Mouse (Mus musculus) monocyte, adult 2 months (primary cell): ENCODE results near the gene Coa7.

Experiments
- DNase-seq, 2 experiments: peaks; one replicate each; pipeline ENCODE4 v3.0.0; 2022; ENCODE audit warnings: low spot score in 2 of 2, low read depth in 1 of 2

Coa7 gene

GRCm38 (mm10) chr4:108327730-108328484, at the start of gene Coa7:
Gene Coa7, plus strand, starts transcription at chr4:108328140.
- DNase-seq, result peak; percentile 84 to 97

GRCm38 (mm10) chr4:108300266-108300665, 27.7 kb upstream of the Coa7 start:
- DNase-seq, result no peak

- DNase-seq, result peak; percentile 34 to 73
Observed at GRCm38 (mm10) chr4:108300670-108301373, 27.1 kb upstream of the Coa7 start, which contains the start of gene Zyg11b. Gene Zyg11b, minus strand, starts transcription at chr4:108301096.

- DNase-seq, result no peak
Observed at GRCm38 (mm10) chr4:108302296-108302890, 25.5 kb upstream of the Coa7 start.

GRCm38 (mm10) chr4:108310706-108311105, 17.2 kb upstream of the Coa7 start:
- DNase-seq, result no peak

- DNase-seq, result no peak
Observed at GRCm38 (mm10) chr4:108314041-108314440, 13.9 kb upstream of the Coa7 start.

- DNase-seq, result no peak
Observed at GRCm38 (mm10) chr4:108317656-108318605, 10.0 kb upstream of the Coa7 start.

GRCm38 (mm10) chr4:108318649-108319615, 9.0 kb upstream of the Coa7 start:
- no peak for DNase-seq

- DNase-seq, result no peak
Observed at GRCm38 (mm10) chr4:108319747-108320146, 8.2 kb upstream of the Coa7 start.

GRCm38 (mm10) chr4:108320627-108321380, 7.1 kb upstream of the Coa7 start:
- no peak for DNase-seq

- no peak for DNase-seq
Observed at GRCm38 (mm10) chr4:108323588-108323987, 4.4 kb upstream of the Coa7 start.

GRCm38 (mm10) chr4:108327071-108327579, 815 bp upstream of the Coa7 start:
- no peak for DNase-seq

GRCm38 (mm10) chr4:108329840-108330239, 1.9 kb downstream of the Coa7 start:
- DNase-seq, result no peak

GRCm38 (mm10) chr4:108332041-108332440, 4.1 kb downstream of the Coa7 start:
- no peak for DNase-seq

- no peak for DNase-seq
Observed at GRCm38 (mm10) chr4:108335413-108335812, 7.5 kb downstream of the Coa7 start.

- DNase-seq, result no peak
Observed at GRCm38 (mm10) chr4:108336765-108337164, 8.8 kb downstream of the Coa7 start.

GRCm38 (mm10) chr4:108337817-108338216, 9.9 kb downstream of the Coa7 start:
- DNase-seq, result no peak

- DNase-seq, result no peak
Observed at GRCm38 (mm10) chr4:108338321-108338733, 10.4 kb downstream of the Coa7 start.

- DNase-seq, result no peak
Observed at GRCm38 (mm10) chr4:108338811-108339210, 10.9 kb downstream of the Coa7 start.
